Mouse (Mus musculus): ENCODE results near the gene Lrch1.

The Lrch1 gene

GRCm38 (mm10) chr14:74946321-74946750 lies 1.3 kb downstream of the Lrch1 start:
- no peak for DNase-seq

- DNase-seq = no peak
These were observed 2.1 kb downstream of the Lrch1 start for GRCm38 (mm10) chr14:74945266-74946215.

- DNase-seq = no peak
These were observed 3.4 kb downstream of the Lrch1 start for GRCm38 (mm10) chr14:74944128-74944755.

GRCm38 (mm10) chr14:74943581-74944117 lies 4.0 kb downstream of the Lrch1 start:
- DNase-seq = no peak

- DNase-seq = no peak
These were observed 4.7 kb downstream of the Lrch1 start for GRCm38 (mm10) chr14:74943024-74943423.

- DNase-seq = no peak
These were observed 6.1 kb downstream of the Lrch1 start for GRCm38 (mm10) chr14:74941591-74941990.

GRCm38 (mm10) chr14:74940741-74941140 lies 6.9 kb downstream of the Lrch1 start:
- no peak for DNase-seq

- DNase-seq = no peak
These were observed 8.3 kb downstream of the Lrch1 start for GRCm38 (mm10) chr14:74939355-74939754.

GRCm38 (mm10) chr14:74938896-74939295 lies 8.8 kb downstream of the Lrch1 start:
- DNase-seq = no peak

GRCm38 (mm10) chr14:74936557-74937261 lies 11.0 kb downstream of the Lrch1 start:
- no peak for DNase-seq

- no peak for DNase-seq
These were observed 12.6 kb downstream of the Lrch1 start for GRCm38 (mm10) chr14:74935111-74935510.

- DNase-seq = no peak
These were observed 13.5 kb downstream of the Lrch1 start for GRCm38 (mm10) chr14:74933960-74934710.

- DNase-seq = no peak
These were observed 17.9 kb downstream of the Lrch1 start for GRCm38 (mm10) chr14:74929739-74930138.

GRCm38 (mm10) chr14:74928809-74929432 lies 18.8 kb downstream of the Lrch1 start:
- DNase-seq = no peak

- no peak for DNase-seq
These were observed 20.6 kb downstream of the Lrch1 start for GRCm38 (mm10) chr14:74926899-74927571.

GRCm38 (mm10) chr14:74925951-74926517 lies 21.6 kb downstream of the Lrch1 start:
- DNase-seq = no peak

GRCm38 (mm10) chr14:74924521-74924920 lies 23.2 kb downstream of the Lrch1 start:
- no peak for DNase-seq

GRCm38 (mm10) chr14:74924031-74924430 lies 23.6 kb downstream of the Lrch1 start:
- no peak for DNase-seq

GRCm38 (mm10) chr14:74922039-74922736 lies 25.5 kb downstream of the Lrch1 start:
- DNase-seq = no peak

- DNase-seq = no peak
These were observed 26.2 kb downstream of the Lrch1 start for GRCm38 (mm10) chr14:74921471-74921870.

All from layer of hippocampus, adult 9-11 months (tissue).